Comparison of ENCODE assay signal across 9 mouse cellular contexts in genomic region chr2:51142422-51142821, GRCm38 (mm10). TPM values are rescaled to one million over a fixed set of nuclear protein-coding genes. Genes with fewer than 3 reads are reported as not detected.
DNase-seq lines count a peak whose midpoint lies in the region; ATAC-seq and TF ChIP-seq lines count a peak whose summit lies in the region.
"Had no signal": no experiment of that assay in that cellular context is flagged by ENCODE, and none has a peak within 500 bp of the region (broad histone marks: within the 10 kb centered on the region; RNA-seq: fewer than 3 reads in every experiment).

No protein-coding gene starts in this region.

- H3K9me3 ChIP-seq in lung, embryonic 14.5 days (ENCODE audit: low read depth, low read length), result no peaks in the 10 kb centered on the region
- no peaks in the 10 kb centered on the region for H3K9me3 ChIP-seq in hindbrain, embryonic 10.5 days
- H3K9me3 ChIP-seq in liver, embryonic 13.5 days (replicated peaks), result no peaks in the 10 kb centered on the region
- no peaks in the 10 kb centered on the region for H3K9me3 ChIP-seq in stomach, embryonic 16.5 days (replicated peaks; ENCODE audit: control insufficient read depth, low read length)
- no peaks in the 10 kb centered on the region for H3K9me3 ChIP-seq in kidney, embryonic 14.5 days (ENCODE audit: control insufficient read depth, low read length)

- no peak for TF ChIP-seq CTCF in lung, embryonic 14.5 days (IDR thresholded peaks at IDR 0.05; ENCODE audit: low read depth)

- peaks cover 22% of the 10 kb centered on the region for H3K36me3 ChIP-seq in lung, embryonic 14.5 days (ENCODE audit: insufficient read depth)
- H3K36me3 ChIP-seq in hindbrain, embryonic 10.5 days, result peaks cover 57% of the 10 kb centered on the region
- no peaks in the 10 kb centered on the region for H3K36me3 ChIP-seq in liver, embryonic 13.5 days
- no peaks in the 10 kb centered on the region for H3K36me3 ChIP-seq in stomach, embryonic 16.5 days (ENCODE audit: control insufficient read depth, insufficient read depth, low read length)
- peaks cover 5% of the 10 kb centered on the region; the same call in 1 of the 2 replicates for H3K36me3 ChIP-seq in kidney, embryonic 14.5 days (ENCODE audit: control insufficient read depth, insufficient read depth, low read length)

- ATAC-seq in lung, embryonic 14.5 days (ENCODE audit: insufficient read depth), result no peak
- no peak for ATAC-seq in liver, embryonic 13.5 days (ENCODE audit: low read depth)
- no peak for ATAC-seq in stomach, embryonic 16.5 days (ENCODE audit: insufficient read depth, low FRiP score)
- no peak for ATAC-seq in kidney, embryonic 14.5 days (ENCODE audit: low FRiP score, low TSS enrichment)

- DNase-seq in lung, embryonic 14.5 days, result no peak
- DNase-seq in lung, postnatal 25 days (ENCODE audit: low spot score), result no peak
- DNase-seq in hindbrain, embryonic 10.5 days (ENCODE audit: low spot score), result no peak
- no peak for DNase-seq in liver, embryonic 13.5 days
- no peak for DNase-seq in ovary, postnatal 14 days (ENCODE audit: low spot score)
- no peak for DNase-seq in c-Kit-positive CD71-positive TER-119-positive erythroid progenitor cells, embryonic 14.5 days (ENCODE audit: low spot score)

- no peak overlapping the region for H3K4me3 ChIP-seq in lung, embryonic 14.5 days (ENCODE audit: low read depth, low read length)
- peak overlapping the region; percentile 92 for H3K4me3 ChIP-seq in hindbrain, embryonic 10.5 days
- H3K4me3 ChIP-seq in liver, embryonic 13.5 days (replicated peaks), result no peak overlapping the region
- no peak overlapping the region for H3K4me3 ChIP-seq in stomach, embryonic 16.5 days (replicated peaks; ENCODE audit: low read length)
- H3K4me3 ChIP-seq in kidney, embryonic 14.5 days (ENCODE audit: low read length), result no peak overlapping the region
- H3K4me3 ChIP-seq: erythroblast, embryonic 14.5 days had no signal

- H3K4me2 ChIP-seq in lung, embryonic 14.5 days, result peak overlapping the region; percentile 76
- peak overlapping the region; percentile 21; the same call in 1 of the 2 replicates for H3K4me2 ChIP-seq in liver, embryonic 13.5 days
- H3K4me2 ChIP-seq in stomach, embryonic 16.5 days (ENCODE audit: low read depth, low read length), result peak overlapping the region; percentile 57; the same call in 1 of the 2 replicates
- no peak overlapping the region for H3K4me2 ChIP-seq in kidney, embryonic 14.5 days (replicated peaks; ENCODE audit: low read depth, low read length)

- H3K27ac ChIP-seq in lung, embryonic 14.5 days (ENCODE audit: low read depth), result no peak overlapping the region
- peak overlapping the region; percentile 91; the same call in 1 of the 2 replicates for H3K27ac ChIP-seq in hindbrain, embryonic 10.5 days
- H3K27ac ChIP-seq in liver, embryonic 13.5 days, result peak overlapping the region; percentile 47
- peak overlapping the region; percentile 93 for H3K27ac ChIP-seq in stomach, embryonic 16.5 days (ENCODE audit: low read length)
- H3K27ac ChIP-seq in kidney, embryonic 14.5 days (ENCODE audit: low read depth, low read length), result no peak overlapping the region

- no peaks in the 10 kb centered on the region for H3K27me3 ChIP-seq in lung, embryonic 14.5 days (ENCODE audit: insufficient read depth, low read length)
- H3K27me3 ChIP-seq in hindbrain, embryonic 10.5 days (ENCODE audit: insufficient read depth, poor library complexity, severe bottlenecking), result no peaks in the 10 kb centered on the region
- H3K27me3 ChIP-seq in liver, embryonic 13.5 days, result peaks cover 18% of the 10 kb centered on the region
- H3K27me3 ChIP-seq in stomach, embryonic 16.5 days (ENCODE audit: control insufficient read depth, insufficient read depth, low read length), result no peaks in the 10 kb centered on the region
- H3K27me3 ChIP-seq in kidney, embryonic 14.5 days (ENCODE audit: control insufficient read depth, insufficient read depth, low read length), result no peaks in the 10 kb centered on the region; the same call in 1 of the 2 replicates

- WGBS in lung, embryonic 14.5 days, result 37% methylated on average over 1 of the region's 1 CpGs
- 47% methylated on average over 1 of the region's 1 CpGs for WGBS in hindbrain, embryonic 10.5 days
- 19% methylated on average over 1 of the region's 1 CpGs for WGBS in liver, embryonic 13.5 days (ENCODE audit: insufficient replicate concordance)
- 44% methylated on average over 1 of the region's 1 CpGs for WGBS in stomach, embryonic 16.5 days
- 40% methylated on average over 1 of the region's 1 CpGs for WGBS in kidney, embryonic 14.5 days

- H3K4me1 ChIP-seq in lung, embryonic 14.5 days (ENCODE audit: insufficient read depth), result peaks cover 56% of the 10 kb centered on the region
- peaks cover 83% of the 10 kb centered on the region for H3K4me1 ChIP-seq in hindbrain, embryonic 10.5 days (replicated peaks)
- H3K4me1 ChIP-seq in liver, embryonic 13.5 days (replicated peaks), result peaks cover 11% of the 10 kb centered on the region
- H3K4me1 ChIP-seq in stomach, embryonic 16.5 days (ENCODE audit: control insufficient read depth, insufficient read depth, low read length), result peaks cover 57% of the 10 kb centered on the region
- peaks cover 56% of the 10 kb centered on the region for H3K4me1 ChIP-seq in kidney, embryonic 14.5 days (ENCODE audit: control insufficient read depth, insufficient read depth, low read length)

- no peak overlapping the region for H3K9ac ChIP-seq in lung, embryonic 14.5 days
- H3K9ac ChIP-seq in liver, embryonic 13.5 days, result no peak overlapping the region
- no peak overlapping the region for H3K9ac ChIP-seq in stomach, embryonic 16.5 days (ENCODE audit: low read length)
- H3K9ac ChIP-seq in kidney, embryonic 14.5 days (ENCODE audit: low read depth, low read length), result no peak overlapping the region

RNA-seq across cellular contexts. Expression of gene Rnd3, which starts 6.5 kb away (rescaled TPM):
- 69.4 and 69.5 TPM in 2 replicates for polyA plus RNA-seq in lung, embryonic 14.5 days (2014; fragmentation: Nextera tagmentation; extraction: Ambion mirVana)
- 154 and 217 TPM in 2 replicates for polyA plus RNA-seq in hindbrain, embryonic 10.5 days (2016; fragmentation: Nextera tagmentation; extraction: Ambion mirVana)
- 11.4 and 14.8 TPM in 2 replicates for polyA plus RNA-seq in liver, embryonic 13.5 days (2015; fragmentation: Nextera tagmentation; extraction: Ambion mirVana)
- polyA plus RNA-seq in stomach, embryonic 16.5 days (2015; fragmentation: Nextera tagmentation; extraction: Ambion mirVana), result 68.8 and 70.5 TPM in 2 replicates
- polyA plus RNA-seq in kidney, embryonic 14.5 days (2014; fragmentation: Nextera tagmentation; extraction: Ambion mirVana), result 23.8 and 41.5 TPM in 2 replicates
- polyA plus RNA-seq: erythroblast, embryonic 14.5 days had no signal

Comparison
In these comparisons a context has a peak if more than half of its experiments do, and no peak if none do; other contexts are left out.
1. H3K27ac ChIP-seq: peak in hindbrain, embryonic 10.5 days (single experiment), liver, embryonic 13.5 days (single experiment) and stomach, embryonic 16.5 days (single experiment); none in lung, embryonic 14.5 days (single experiment) and kidney, embryonic 14.5 days (single experiment).